Mouse (Mus musculus) embryonic fibroblast, embryonic 13.5 days (primary cell): ENCODE measurements at regions not wholly inside any gene's neighbourhood (a gene's known extent, or its start where the extent isn't known, plus 50 kb on each side); places are given as distances from the start of the nearest gene placed in this dataset.

Experiments
- CTCF ChIP-seq: IDR thresholded peaks from 2 replicates; pipeline ENCODE4 v1.5.1; 2011; ENCODE audit warnings: mild to moderate bottlenecking, control low read depth, low read length, moderate library complexity, borderline replicate concordance; ENCODE audit not compliant: insufficient read depth
- POLR2A ChIP-seq: IDR thresholded peaks from 2 replicates; pipeline ENCODE4 v1.6.1; 2011; ENCODE audit warnings: low read depth, mild to moderate bottlenecking, control low read depth, low read length, moderate library complexity

- no peak for TF ChIP-seq CTCF
- TF ChIP-seq POLR2A: no peak
Measured at GRCm38 (mm10) chr12:90857746-90858145, 119.5 kb upstream of the Dio2 start.
